Mouse (Mus musculus) liver, embryonic 14.5 days (tissue): ENCODE data around the gene Fbxw5.

Experiments used
- CTCF ChIP-seq: IDR thresholded peaks from 2 replicates; pipeline ENCODE4 v1.5.1; 2016; ENCODE audit warnings: antibody characterized with exemption, low read depth, control low read depth
- EP300 ChIP-seq: IDR thresholded peaks from 2 replicates; pipeline ENCODE4 v1.6.1; 2016; ENCODE audit warnings: antibody characterized with exemption, low read depth

GRCm38 (mm10) chr2:25457022-25457896 is 43.3 kb upstream of the Fbxw5 start:
- TF ChIP-seq CTCF (no peak), EP300 (no peak)
